Mouse (Mus musculus): ENCODE results near the gene Pip5k1a. TPM values are rescaled to one million over a fixed set of nuclear protein-coding genes. Genes with fewer than 3 reads are reported as not detected.
"Not testable (repeated sequence)": the region's sequence is repeated elsewhere in the genome, so short reads cannot be mapped to it uniquely, and the experiment has no call there.

Pip5k1a gene
- polyA plus RNA-seq, 1 experiment = 20.4 TPM

DNA sequence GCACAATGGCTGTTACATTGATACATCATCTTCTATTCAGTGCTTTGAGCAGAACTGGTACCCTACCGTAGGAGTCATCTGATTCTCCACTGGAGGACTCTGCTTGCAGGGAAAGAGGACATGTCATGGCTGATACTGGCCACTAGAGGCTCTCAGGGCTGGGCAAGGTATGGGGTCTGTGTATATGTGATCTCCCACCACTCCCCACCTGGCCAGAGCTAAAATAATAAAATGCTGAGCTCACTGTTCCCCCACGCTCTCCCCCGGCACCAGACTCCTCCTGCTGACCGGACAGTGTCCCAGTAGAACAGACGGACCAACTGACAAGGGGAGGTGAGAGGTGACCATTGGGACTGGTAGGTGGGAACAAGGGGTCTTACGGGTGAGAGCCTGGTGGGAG, 17.5 kb upstream of the Pip5k1a start, which contains the start of gene Tmod4:
Gene Tmod4 (plus strand): TSS at position 231 of the 400 bp plus-strand sequence.
- 52% methylated on average over 6 of the region's 6 CpGs for WGBS
- Histone ChIP-seq H3K4me1 (ENCODE audit: control insufficient read depth, insufficient read depth, low read length) (peaks cover 5% of the 10 kb centered on the region), H3K4me3 (replicated peaks; ENCODE audit: extremely low read depth, low read depth, low read length) (no peak within 1 kb of the TSS)
- no peak for DNase-seq
- TF ChIP-seq POLR2A (IDR thresholded peaks at IDR 0.05; ENCODE audit: borderline replicate concordance, extremely low read depth, low read depth, low read length) (no peak), CTCF (IDR thresholded peaks at IDR 0.05; ENCODE audit: insufficient read depth, low read length) (peak; percentile 61)

DNA sequence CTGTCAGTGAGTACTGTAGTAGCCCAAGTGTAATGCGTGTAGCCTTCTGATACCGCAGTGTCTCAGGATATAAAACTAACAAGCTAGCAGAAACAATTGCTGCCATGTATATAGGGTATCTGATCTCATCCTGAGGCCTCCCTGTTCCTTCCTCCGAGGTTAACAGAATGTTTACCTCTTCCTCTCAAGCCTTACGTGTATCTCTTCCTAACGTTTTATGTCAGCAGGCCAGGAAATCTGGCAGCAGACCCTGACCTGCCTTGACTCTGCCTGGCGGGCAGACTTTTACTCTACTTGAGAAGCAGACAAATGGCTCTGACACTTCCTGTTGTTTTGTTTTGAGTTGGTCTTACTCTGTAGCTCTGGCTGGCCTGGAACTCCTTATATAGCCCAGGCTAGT, 14.8 kb upstream of the Pip5k1a start:
- TF ChIP-seq CTCF (IDR thresholded peaks at IDR 0.05; ENCODE audit: insufficient read depth, low read length) (no peak), POLR2A (IDR thresholded peaks at IDR 0.05; ENCODE audit: borderline replicate concordance, extremely low read depth, low read depth, low read length) (no peak)
- no peak overlapping the region for H3K4me3 ChIP-seq (replicated peaks; ENCODE audit: extremely low read depth, low read depth, low read length)
- peaks cover 5% of the 10 kb centered on the region for H3K4me1 ChIP-seq (ENCODE audit: control insufficient read depth, insufficient read depth, low read length)
- 43% methylated on average over 6 of the region's 6 CpGs for WGBS
- DNase-seq = no peak

DNA sequence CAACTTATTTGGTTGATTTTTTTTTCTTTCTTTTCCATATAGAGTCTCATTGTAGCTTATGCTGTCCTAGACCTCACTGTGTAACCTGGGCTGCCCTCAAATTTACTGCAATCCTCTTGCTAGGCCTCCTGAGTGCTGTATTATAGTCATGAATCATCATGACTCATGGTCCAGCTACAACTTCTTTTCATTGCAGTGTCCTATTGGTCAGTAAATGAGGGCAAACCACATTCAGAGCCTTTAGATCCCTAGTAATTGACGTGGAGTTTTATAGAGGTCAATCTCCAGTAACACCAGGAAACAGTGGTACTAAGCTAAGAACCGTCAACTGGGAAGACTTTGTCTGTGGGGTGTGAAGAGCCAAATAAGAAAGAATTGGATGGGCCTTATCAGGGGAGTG, 11.0 kb upstream of the Pip5k1a start:
- H3K4me1 ChIP-seq (ENCODE audit: control insufficient read depth, insufficient read depth, low read length) = peaks cover 2% of the 10 kb centered on the region; the same call in 1 of the 2 replicates
- TF ChIP-seq POLR2A (IDR thresholded peaks at IDR 0.05; ENCODE audit: borderline replicate concordance, extremely low read depth, low read depth, low read length) = no peak
- no peak for TF ChIP-seq CTCF (IDR thresholded peaks at IDR 0.05; ENCODE audit: insufficient read depth, low read length)
- DNase-seq = no peak
- WGBS = 83% methylated on average over 2 of the region's 2 CpGs
- no peak overlapping the region for H3K4me3 ChIP-seq (replicated peaks; ENCODE audit: extremely low read depth, low read depth, low read length)

DNA sequence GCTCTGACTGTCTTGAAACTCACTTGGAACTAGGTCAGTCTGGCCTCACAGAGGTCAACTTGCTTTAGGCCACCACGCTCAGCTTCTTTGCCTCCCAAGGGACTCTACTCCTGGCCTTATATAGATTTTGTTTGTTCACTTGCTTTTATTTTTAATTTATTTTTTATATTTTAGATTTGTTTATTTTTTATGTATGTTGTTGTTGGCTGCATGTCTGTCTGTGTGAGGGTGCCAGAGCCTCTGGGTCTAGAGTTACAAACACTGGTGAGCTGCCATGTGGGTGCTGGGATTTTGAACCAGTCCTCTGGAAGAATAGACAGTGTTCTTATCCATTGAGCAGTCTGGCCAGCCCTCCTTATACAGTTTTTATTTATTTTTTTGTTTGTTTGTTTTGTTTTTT, 6.0 kb upstream of the Pip5k1a start:
- Histone ChIP-seq H3K4me3 (replicated peaks; ENCODE audit: extremely low read depth, low read depth, low read length) (no peak overlapping the region), H3K4me1 (ENCODE audit: control insufficient read depth, insufficient read depth, low read length) (no peaks in the 10 kb centered on the region)
- DNase-seq = no peak
- TF ChIP-seq POLR2A (IDR thresholded peaks at IDR 0.05; ENCODE audit: borderline replicate concordance, extremely low read depth, low read depth, low read length) = no peak
- TF ChIP-seq CTCF (IDR thresholded peaks at IDR 0.05; ENCODE audit: insufficient read depth, low read length) = no peak
- WGBS = 88% methylated on average over 1 of the region's 1 CpGs

DNA sequence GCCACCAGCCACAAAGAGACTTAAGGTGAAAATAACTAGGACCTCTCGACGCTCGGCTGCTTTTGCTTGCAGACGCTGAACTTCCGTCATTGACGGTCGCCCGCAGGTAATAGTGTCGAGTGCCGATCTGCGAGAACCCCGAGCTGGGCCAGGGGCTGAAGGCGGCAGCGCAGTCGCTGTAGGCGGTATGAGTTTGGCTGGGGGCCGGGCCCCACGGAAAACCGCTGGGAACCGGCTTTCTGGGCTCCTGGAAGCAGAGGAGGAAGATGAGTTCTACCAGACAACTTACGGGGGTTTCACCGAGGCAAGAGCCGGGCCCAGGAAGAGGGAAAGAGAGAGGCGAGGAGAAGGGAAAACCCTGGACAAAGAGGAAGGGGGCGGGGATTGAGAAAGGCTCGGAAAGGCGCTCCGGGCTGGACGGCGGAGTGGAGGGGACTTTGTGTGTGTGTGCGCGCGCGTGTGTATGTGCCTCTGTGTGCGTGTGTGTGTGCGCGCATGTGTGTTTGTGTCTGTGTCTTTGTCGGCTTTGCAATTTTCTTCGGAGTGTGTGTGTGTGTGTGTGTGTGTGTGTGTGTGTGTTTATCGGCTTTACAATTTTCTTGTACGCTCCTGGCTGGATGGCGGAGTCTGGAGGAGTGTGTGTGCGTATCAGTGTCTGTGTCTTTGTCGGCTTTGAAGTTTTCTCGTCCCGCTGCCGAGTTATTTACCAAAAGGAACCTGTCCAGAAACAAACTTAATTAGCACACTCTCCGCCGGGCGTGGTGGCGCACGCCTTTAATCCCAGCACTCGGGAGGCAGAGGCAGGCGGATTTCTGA, 4.4 kb upstream of the Pip5k1a start, which contains the start of gene Vps72:
Gene Vps72 (plus strand): TSS at position 112 of the 816 bp plus-strand sequence.
- WGBS = under 1% methylated on average over 54 of the region's 54 CpGs
- peak; percentile 91 for DNase-seq
- peak within 1 kb of the TSS; percentile 100 for H3K4me3 ChIP-seq (replicated peaks; ENCODE audit: extremely low read depth, low read depth, low read length)
- TF ChIP-seq CTCF (IDR thresholded peaks at IDR 0.05; ENCODE audit: insufficient read depth, low read length) (no peak), POLR2A (IDR thresholded peaks at IDR 0.05; ENCODE audit: borderline replicate concordance, extremely low read depth, low read depth, low read length) (peak; percentile 76; the same call in 1 of the 2 replicates)
- H3K4me1 ChIP-seq (ENCODE audit: control insufficient read depth, insufficient read depth, low read length) = no peaks in the 10 kb centered on the region

DNA sequence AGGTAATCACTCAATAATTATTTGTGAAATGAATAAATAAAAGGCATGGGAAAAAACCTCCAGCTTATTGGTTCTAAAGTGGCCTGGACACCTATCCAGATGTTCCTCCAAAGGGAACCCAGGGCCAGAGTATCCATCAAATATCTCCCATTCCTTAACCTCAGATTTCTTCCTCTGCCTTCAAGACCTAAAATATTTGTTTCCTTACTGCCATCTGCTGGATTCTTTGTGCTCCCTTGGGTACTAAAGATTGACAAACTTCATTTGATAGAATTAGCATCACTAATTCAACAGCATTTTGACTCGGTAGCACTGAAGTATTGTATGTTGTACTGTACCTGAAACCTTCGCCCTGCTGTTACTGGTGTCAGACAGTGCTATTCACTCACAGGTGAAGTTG, 1.2 kb upstream of the Pip5k1a start:
- DNase-seq = no peak
- TF ChIP-seq POLR2A (IDR thresholded peaks at IDR 0.05; ENCODE audit: borderline replicate concordance, extremely low read depth, low read depth, low read length) (no peak), CTCF (IDR thresholded peaks at IDR 0.05; ENCODE audit: insufficient read depth, low read length) (0 out of 2 replicates have a peak, but pooled peaks have one; percentile 3)
- Histone ChIP-seq H3K4me3 (replicated peaks; ENCODE audit: extremely low read depth, low read depth, low read length) (no peak overlapping the region), H3K4me1 (ENCODE audit: control insufficient read depth, insufficient read depth, low read length) (peaks cover 4% of the 10 kb centered on the region; the same call in 1 of the 2 replicates)
- 52% methylated on average over 2 of the region's 2 CpGs for WGBS

DNA sequence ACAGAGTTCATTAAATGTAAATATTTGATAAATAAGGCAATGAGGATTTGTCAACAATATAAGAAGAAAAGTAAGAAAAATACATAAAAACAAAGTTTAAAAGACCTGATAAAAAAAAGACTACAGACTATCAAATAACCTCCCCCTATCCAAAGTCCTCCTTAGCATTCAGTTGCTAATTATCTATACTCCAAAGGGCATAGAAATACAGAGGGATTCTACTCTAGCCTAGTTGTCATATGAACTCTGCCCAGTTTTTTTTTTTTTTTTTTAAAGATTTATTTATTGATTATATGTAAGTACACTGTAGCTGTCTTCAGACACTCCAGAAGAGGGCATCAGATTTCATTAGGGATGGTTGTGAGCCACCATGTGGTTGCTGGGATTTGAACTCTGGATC, 578 bp upstream of the Pip5k1a start:
- not testable (repeated sequence) for H3K4me1 ChIP-seq (ENCODE audit: control insufficient read depth, insufficient read depth, low read length); DNase-seq; H3K4me3 ChIP-seq (replicated peaks; ENCODE audit: extremely low read depth, low read depth, low read length)

DNA sequence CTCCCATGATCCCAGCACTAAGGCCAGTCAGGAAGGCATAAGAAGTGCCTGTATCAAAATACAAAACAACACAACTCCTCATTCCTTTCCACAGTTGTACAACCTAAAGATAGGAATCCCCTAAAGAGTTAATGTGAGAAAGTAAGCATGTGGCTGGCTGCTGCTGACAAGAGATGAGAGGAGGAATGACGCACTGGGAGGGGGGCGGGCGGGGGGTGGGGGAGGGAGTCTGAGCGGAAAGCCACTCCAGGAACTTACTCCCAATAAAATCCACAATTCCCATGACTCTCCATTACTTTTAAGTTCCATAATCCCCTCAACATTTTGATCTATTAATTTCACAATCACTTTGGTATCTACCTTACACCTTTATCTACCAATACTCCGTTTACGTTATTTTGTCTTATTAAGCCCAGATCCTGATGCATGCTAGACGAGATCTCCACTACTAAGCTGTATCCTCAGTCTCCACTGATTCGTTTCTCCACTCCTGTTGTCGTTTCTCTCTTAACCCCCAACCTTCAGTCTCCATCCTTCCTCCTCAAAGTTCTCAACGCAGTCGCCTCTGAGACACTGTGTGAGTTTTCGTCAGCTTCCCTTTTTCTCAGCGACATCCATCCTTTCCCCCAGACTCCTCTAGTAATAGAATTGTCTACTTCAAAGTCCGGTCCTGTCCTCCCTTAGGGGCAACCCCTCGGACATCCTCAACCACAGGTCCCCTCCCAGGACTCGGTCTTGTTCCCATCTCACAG, 968 bp downstream of the Pip5k1a start:
- no peak for DNase-seq
- TF ChIP-seq POLR2A (IDR thresholded peaks at IDR 0.05; ENCODE audit: borderline replicate concordance, extremely low read depth, low read depth, low read length) = no peak
- TF ChIP-seq CTCF (IDR thresholded peaks at IDR 0.05; ENCODE audit: insufficient read depth, low read length) = no peak
- H3K4me1 ChIP-seq (ENCODE audit: control insufficient read depth, insufficient read depth, low read length) = peaks cover 4% of the 10 kb centered on the region; the same call in 1 of the 2 replicates
- H3K4me3 ChIP-seq (replicated peaks; ENCODE audit: extremely low read depth, low read depth, low read length) = peak overlapping the region; percentile 87
- WGBS = 1% methylated on average over 15 of the region's 16 CpGs

DNA sequence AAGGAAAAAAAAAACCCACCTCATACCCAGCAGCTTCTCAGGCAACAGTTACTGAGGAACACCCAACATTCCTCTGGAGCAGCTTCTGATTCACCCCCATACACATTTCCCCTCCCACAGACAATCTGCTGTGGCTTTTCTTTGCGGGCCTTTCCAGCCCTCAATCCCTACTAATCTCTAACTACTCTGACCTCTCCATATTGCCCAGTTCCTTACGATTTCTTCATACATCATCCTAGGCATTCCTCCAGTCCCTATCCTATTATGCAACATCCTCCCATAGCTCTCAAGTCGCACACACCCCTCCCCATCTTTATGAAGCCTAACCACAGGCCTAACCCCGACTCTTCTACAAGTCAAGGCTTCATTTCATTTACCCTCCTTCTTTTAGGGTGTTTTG, 1.6 kb downstream of the Pip5k1a start:
- TF ChIP-seq CTCF (IDR thresholded peaks at IDR 0.05; ENCODE audit: insufficient read depth, low read length) (no peak), POLR2A (IDR thresholded peaks at IDR 0.05; ENCODE audit: borderline replicate concordance, extremely low read depth, low read depth, low read length) (no peak)
- no peak for DNase-seq
- H3K4me3 ChIP-seq (replicated peaks; ENCODE audit: extremely low read depth, low read depth, low read length) = no peak overlapping the region
- peaks cover 4% of the 10 kb centered on the region; the same call in 1 of the 2 replicates for H3K4me1 ChIP-seq (ENCODE audit: control insufficient read depth, insufficient read depth, low read length)
- WGBS = 10% methylated on average over 4 of the region's 4 CpGs
